Mouse (Mus musculus): ENCODE measurements around the gene Brd3.
"Not testable (repeated sequence)": the region's sequence is repeated elsewhere in the genome, so short reads cannot be mapped to it uniquely, and the experiment has no call there.

Brd3 gene

GRCm38 (mm10) chr2:27512909-27513308, 5.4 kb upstream of the Brd3 start:
- DNase-seq (ENCODE audit: low read depth in 2 of 2, low spot score in 2 of 2), result no peak

DNA sequence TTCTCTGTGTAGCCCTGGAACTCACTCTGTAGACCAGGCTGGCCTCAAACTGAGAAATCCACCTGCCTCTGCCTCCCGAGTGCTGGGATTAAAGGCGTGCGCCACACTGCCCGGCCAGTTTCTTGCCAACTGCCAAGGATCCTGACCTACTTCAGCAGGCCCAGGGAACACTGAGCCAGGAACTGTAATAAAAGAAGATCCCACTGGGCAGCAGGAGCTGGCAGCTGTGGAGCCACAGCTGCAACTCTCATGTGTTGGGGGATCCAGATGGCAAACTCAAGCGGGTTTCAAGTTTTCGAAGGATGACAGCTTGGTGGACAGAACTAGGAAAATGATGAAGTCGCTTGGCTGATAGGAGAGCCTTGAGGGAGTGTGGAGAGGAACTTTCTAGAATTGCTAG, 3.2 kb upstream of the Brd3 start:
- no peak for DNase-seq (ENCODE audit: low read depth in 2 of 2, low spot score in 2 of 2)

- DNase-seq (ENCODE audit: low read depth in 2 of 2, low spot score in 2 of 2), result not testable (repeated sequence)
Measured at GRCm38 (mm10) chr2:27506658-27507057, 804 bp downstream of the Brd3 start.

DNA sequence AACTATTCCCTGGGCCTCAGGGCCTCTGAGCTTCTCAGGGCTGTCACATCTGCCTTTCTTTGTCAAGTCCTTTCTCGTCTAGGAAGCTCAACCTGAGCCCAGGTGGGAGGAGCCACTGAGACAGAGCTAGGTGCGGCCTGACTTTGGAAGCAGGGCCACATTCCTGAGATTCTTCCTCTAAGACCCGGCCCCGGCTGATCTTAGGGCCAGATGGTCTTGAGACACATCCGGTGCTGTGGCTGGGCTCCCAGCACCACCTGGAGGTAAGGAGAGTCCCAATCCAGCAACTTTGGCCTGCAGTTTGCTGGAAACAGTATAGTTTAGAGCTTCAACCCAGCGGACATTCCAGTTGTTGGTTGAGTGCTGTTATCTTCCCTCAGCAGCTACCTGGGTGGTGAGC, 1.9 kb downstream of the Brd3 start:
- DNase-seq (ENCODE audit: low read depth in 2 of 2, low spot score in 2 of 2), result no peak

GRCm38 (mm10) chr2:27504113-27504885, 3.2 kb downstream of the Brd3 start:
- DNase-seq (ENCODE audit: low read depth in 2 of 2, low spot score in 2 of 2), result no peak

GRCm38 (mm10) chr2:27496391-27497028, 11.0 kb downstream of the Brd3 start:
- no peak for DNase-seq (ENCODE audit: low read depth in 2 of 2, low spot score in 2 of 2)

- no peak for DNase-seq (ENCODE audit: low read depth in 2 of 2, low spot score in 2 of 2)
Measured at GRCm38 (mm10) chr2:27493971-27494370, 13.5 kb downstream of the Brd3 start.

- DNase-seq (ENCODE audit: low read depth in 2 of 2, low spot score in 2 of 2), result no peak
Measured at GRCm38 (mm10) chr2:27490939-27491338, 16.5 kb downstream of the Brd3 start.

DNA sequence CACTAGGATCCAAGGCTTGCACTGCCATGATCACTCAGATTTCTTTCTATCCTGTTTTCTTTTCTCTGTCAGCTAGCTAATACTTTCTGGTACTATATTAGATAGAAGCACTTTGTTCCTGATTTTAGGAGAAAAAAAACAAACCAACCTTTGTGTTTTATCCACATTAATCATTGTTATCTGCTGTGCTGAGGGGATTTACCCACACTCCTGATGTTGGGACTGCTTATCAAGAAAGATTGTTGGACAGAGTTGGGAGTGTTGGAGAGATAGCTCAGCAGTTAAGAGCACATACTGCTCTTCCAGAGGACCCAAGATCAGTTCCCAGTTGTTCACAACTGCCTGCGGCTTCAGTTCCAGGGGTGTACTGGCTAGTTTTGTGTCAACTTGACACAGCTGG, 19.1 kb downstream of the Brd3 start:
- DNase-seq (ENCODE audit: low read depth in 2 of 2, low spot score in 2 of 2), result no peak

- no peak for DNase-seq (ENCODE audit: low read depth in 2 of 2, low spot score in 2 of 2)
Measured at GRCm38 (mm10) chr2:27487336-27488049, 20.0 kb downstream of the Brd3 start.

DNA sequence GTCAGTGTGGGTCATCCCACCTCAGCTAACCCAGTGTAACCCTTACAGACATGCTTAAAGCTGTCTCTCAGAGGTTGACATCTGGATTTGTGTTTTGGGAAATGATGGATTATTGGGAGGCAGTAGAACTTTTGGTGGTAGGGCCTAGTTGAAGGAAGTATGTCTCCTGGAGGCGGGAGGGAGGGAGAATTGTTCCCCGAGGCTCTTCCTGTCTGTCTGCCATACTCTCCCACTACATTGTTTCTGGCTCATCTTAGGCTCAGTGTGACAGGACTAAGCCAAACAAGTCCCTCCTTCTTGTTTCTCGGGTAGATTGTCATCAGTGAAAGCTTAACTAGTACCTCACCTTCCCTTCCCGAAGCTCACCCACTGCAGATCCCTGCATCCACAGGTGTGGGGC, 20.7 kb downstream of the Brd3 start:
- DNase-seq (ENCODE audit: low read depth in 2 of 2, low spot score in 2 of 2), result no peak

- DNase-seq (ENCODE audit: low read depth in 2 of 2, low spot score in 2 of 2), result no peak
Measured at GRCm38 (mm10) chr2:27482265-27482861, 25.1 kb downstream of the Brd3 start.

- no peak for DNase-seq (ENCODE audit: low read depth in 2 of 2, low spot score in 2 of 2)
Measured at GRCm38 (mm10) chr2:27480367-27480766, 27.1 kb downstream of the Brd3 start.

GRCm38 (mm10) chr2:27479821-27480220, 27.6 kb downstream of the Brd3 start:
- DNase-seq (ENCODE audit: low read depth in 2 of 2, low spot score in 2 of 2), result no peak

GRCm38 (mm10) chr2:27476303-27477192, 30.9 kb downstream of the Brd3 start:
- no peak for DNase-seq (ENCODE audit: low read depth in 2 of 2, low spot score in 2 of 2)

DNA sequence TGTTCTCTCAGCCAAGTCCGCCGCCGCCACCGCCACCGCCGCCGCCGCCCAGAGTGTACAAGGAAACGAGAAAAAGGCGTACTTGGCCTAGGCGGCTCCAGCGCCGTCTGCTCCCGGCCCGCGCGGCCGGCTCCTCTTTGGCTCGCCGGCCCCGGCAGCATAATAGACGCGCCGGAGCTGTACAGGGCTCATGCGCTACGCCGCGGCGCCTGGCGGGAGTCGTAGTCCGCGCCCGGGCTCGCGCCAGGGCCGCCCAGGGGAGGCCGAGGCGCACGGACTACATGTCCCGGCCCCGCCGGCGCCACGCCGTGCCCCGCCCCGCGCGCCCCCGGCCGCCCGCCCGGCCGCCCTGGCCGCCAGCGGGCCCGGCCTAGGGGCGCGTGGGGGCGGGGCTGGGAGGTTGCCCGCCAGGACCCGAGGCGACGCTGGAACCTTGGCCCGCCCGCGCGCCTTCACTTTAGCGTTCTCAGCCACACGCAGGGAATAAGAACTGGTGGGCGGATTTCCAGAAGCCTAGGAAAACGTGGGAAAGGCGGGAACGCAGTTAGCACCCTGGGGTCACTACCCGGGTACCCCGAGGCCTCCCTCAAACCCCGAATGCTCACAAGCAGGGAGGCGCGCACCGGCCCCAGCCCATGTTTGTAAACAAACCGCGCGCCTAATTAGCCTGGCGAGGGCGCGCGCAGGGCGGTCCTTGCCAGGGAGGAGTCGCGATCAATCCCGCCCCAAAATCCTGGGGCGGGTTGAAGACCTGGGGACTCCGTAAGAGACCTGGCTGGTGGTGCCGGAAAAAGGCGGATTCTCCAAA, 31.8 kb downstream of the Brd3 start:
- DNase-seq (ENCODE audit: low read depth in 2 of 2, low spot score in 2 of 2), result peak; percentile 76 to 78

- DNase-seq (ENCODE audit: low read depth in 2 of 2, low spot score in 2 of 2), result peak; percentile 14 to 20
Measured at GRCm38 (mm10) chr2:27474621-27475484, 32.6 kb downstream of the Brd3 start.

GRCm38 (mm10) chr2:27473911-27474310, 33.6 kb downstream of the Brd3 start:
- DNase-seq (ENCODE audit: low read depth in 2 of 2, low spot score in 2 of 2), result no peak

Measured in CD8-positive naive resting alpha-beta T cell, adult 2 months (primary cell).